Mouse (Mus musculus) adrenal gland, postnatal 36 days (tissue): ENCODE results near the gene Rrnad1. TPM values are rescaled to one million over a fixed set of nuclear protein-coding genes. Genes with fewer than 3 reads are reported as not detected.
A peak's percentile ranks its signal among the peaks of the same experiment; 100 is the strongest.

Source experiments
- DNase-seq, 2 experiments: peaks; one replicate each; pipeline ENCODE4 v3.0.0; 2021; ENCODE audit warnings: mixed read lengths in 1 of 2
- total RNA-seq, 2 experiments: library from RNA; stranded (reverse); gene quantifications; 2 replicates each; pipeline ENCODE4 v1.2.3; 2021

Gene Rrnad1
- total RNA-seq, 2 experiments from 2014 or later, result 14.3 to 16.1 TPM

DNA sequence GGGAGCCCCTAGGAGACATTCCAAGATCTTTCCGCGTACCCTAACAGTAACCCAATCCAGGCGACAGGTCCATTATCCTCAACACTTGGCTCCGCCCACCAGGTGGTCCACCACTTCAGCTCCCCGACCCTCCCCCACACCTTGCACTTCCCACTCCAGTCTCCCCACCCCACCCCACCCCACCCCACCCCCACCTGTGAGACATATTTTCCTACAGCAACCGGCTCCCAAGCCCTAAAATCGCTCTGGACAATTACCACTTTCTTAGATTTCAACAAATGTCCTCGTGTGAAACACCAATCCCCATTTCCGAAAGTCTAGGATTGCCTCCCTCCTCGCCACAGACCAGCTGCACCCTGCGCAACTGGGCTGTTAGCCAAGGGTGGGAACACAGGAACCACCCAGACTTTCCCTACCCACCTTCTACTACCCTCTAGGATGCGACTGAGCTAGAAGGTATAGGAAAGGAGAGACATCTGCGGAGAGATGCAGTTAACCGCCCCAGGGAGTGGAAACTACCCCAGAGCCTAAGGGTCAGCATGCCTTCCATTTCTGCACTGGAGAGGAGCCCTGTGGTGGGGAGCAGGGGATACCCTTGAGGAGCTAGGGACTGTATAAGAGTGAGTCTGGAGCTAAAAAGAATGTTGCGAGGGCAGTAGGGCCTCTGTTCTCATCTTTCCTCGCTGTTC is 18.9 kb upstream of the Rrnad1 start:
- DNase-seq, result no peak

DNA sequence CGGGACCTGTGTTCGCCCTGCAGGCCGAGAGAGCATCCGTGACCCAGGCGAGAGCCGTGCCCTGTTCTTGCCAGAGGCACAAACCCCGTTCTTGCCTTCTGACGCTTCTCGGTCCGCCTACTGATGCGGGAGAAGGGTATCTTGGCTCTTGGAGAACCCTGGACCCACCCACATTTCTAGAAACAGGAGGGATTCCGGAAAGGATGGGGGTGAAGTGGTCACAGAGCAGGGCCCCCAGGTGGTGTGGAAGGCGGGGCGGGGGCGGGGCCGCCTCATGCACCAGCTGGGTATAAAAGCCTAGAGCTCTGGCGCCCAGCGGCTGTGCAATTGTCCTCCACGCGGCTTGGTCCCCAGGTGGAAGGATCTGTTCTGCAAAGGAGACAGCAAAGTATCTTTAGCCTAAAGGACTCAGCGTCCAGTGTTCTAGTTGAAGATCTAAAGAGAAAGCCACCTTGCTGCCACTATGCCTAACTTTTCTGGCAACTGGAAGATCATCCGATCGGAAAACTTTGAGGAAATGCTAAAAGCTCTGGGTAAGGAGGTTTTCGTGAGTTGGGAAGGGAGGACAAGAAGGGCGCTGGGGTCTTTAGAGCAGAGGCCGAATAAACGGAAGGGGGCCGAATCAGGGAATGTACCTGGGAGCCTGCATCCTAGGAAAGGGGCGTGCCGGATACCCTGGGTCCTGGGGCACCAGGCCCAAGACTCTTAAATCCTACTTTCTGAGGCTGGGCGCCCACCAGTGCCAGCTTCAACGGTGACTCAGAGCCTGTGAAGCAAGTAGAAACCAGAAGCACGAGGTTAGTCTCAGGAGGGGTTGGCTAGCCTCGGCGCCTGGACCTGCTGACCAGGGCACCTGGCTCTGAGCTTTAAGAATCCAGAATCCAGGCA is 18.1 kb upstream of the Rrnad1 start, which contains the start of gene Crabp2:
TSS of gene Crabp2 (plus strand) at position 289 of the 888 bp plus-strand sequence.
- DNase-seq, result no peak

DNA sequence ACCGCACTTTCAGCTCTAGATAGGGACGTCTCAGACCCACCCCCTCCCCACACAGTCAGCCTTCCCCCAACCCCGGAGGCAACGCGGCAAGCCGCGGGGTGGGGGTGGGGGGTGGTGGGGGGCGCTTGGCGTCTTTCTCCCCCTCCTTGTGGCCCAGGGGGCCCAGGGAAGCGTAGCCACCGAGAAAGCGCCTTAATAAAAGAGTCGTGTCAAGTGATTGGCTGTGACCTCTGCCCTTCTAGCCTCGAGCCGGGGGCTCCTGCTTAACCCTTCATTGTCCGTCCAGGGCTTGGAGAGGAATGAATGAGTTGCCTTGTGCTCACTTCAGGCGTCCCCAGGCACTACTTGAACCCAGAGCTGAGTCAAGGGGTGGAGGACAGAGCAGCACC is 17.3 kb upstream of the Rrnad1 start:
- no peak for DNase-seq

DNA sequence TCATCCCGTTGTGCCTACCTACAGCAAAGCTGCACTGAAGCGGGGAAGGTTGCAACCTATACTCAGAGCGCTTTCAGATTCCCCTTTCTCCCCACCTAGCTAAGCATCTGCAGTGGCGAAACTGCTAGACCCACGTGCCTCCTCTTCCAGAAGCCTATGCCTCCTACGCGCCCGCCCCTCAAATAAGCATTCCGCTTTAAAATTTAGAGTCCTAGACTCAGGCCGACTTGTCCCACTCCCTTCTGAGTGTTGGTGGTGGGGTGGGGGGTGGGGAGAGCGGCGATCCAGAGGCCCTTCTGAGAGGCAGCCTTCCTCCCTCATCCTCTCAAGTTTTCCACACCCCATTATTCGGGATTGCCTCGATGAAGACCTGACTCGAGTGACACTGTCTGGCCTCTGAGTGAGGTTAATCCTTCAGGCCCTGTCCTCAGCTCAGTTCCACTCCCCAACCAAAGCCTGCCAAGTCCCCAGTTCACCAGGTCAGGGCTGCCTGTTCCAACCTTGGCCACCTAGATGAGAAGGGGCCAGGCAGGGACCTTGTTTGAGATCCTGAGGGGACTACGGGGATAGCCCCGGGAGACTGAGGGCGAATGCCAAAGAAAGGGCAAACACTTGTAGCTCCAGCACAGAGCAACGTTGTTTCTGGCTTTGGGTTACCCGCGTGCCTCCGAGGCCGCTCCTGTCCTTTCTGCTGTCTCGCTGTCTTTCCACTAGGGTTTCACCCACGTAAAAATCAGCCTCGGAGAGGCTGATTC is 16.7 kb upstream of the Rrnad1 start:
- DNase-seq, result no peak

DNA sequence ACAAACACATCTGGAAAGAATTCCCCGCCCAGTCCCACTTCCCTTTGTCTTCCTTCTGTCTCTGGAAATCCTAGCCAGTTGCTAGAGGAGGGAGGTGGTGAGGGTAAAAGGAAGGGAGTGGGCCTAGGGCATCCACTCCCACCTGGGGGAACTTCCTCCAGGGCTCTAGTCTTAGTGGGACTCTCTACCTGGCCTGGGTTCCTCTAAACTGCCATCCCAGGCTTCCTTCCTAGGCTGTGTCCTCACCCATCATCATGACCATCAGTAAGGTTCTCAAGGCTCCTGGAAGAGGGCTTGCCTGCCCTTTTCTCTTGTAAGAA is 16.0 kb upstream of the Rrnad1 start:
- DNase-seq, result no peak

DNA sequence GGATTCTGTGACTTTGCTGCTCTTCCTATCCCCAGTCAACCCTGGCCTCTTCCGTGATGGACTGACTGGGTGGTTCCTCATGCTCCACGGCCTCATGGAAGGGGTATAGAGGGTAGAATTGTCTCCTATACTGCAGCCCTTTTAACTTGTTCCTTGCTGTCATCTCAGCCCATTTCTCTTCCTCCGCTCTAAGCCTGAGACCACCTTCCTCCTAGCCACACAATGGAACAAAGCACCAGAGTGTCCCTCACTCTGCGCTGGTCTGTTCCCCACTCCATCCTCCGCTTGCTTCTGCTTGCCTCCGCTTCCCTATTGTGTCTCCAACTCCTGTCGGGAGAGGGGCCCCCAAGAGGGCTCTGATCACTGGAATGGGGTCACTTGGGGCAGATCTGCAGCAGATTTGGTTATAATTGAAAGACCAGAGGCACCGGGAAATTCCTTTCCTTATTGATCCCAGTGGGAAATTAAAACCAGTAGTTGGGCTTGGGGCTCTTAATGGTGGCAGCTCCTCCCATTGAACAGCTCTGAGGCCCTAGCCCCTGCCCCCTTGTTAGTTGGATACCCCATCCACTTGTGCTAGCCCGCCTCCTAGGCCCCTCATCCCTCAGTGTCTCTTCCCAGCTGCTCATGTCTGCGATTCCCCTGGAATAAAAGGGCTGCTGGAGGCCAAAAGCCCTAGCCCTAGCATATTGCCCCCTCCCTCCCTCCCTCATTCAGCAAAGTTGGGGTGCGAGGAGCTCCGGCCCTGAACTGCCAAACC is 15.4 kb upstream of the Rrnad1 start:
- DNase-seq, result no peak

DNA sequence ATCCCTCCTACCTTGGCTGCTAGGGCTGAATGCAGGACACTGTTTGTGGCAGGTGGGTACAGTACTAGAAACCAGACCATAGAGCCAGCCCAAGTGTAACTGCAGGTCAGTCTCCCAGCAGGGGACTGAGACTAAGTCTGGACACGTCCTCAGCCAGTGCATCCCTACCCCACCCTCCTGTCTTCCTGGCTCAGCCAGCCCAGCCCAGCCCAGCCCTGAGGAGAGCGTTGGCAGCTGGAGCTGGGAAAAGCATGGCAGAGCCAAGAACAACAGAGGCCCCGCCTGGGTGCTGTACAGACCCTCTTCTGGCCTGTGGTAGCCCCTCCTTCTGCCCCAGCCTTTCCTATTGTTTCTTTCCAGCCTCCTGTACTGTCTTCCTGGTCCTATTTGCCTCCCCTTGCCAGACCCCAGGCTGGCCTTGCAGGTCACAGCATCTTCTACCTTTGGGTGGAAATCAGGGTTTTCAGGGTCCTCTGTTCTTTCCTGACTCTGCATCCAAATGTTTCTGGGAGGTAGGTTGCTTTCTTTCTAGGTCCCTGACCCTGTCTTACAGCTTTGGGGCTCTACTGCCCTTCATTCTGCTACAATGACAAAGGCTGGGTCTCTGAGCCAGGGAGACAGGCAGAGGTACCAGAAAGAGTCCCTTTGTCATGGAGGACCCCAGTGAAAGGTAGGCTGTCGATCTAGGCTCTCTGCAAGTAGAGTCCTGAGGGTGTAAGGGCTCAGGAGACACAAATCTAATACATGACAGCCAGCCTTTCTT is 14.5 kb upstream of the Rrnad1 start:
- DNase-seq, result no peak

DNA sequence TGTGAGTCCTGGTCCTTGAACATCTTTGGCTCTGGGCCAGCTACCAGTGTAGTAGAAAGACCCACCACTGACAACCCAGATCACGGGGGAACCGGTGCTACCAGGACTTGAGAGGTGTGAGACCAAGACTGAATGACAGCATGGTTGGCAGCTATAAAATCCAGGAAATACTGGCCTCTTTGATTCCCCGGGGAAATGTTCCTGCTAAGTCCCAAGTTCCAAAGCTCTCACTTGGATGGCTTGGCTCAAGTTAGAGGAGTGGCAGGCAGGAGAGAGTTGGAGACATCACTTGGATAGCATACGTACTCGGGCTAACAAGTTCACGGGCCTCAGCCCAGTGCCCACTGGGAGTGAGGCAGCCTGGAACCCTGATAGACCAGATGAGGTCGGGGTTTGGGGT is 13.1 kb upstream of the Rrnad1 start:
- no peak for DNase-seq

DNA sequence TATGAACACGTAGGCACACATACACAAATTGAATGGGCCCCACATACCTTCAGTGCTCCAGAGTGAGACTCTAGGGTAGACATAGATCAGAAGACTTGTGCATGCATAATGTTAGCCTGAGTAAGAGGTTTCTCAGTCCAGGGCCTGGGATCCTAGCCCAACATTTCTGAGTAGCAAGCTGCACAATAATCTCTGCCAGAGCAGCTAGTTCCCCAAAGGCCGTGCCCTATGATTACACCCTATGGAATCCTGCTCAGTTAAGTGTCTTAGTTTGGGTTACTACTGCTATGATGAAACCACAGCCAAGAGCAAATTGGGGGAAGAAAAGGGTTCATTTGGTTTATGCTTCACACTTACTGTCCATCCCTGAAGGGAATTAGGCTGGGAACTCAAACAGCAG is 12.0 kb upstream of the Rrnad1 start:
- DNase-seq, result no peak

DNA sequence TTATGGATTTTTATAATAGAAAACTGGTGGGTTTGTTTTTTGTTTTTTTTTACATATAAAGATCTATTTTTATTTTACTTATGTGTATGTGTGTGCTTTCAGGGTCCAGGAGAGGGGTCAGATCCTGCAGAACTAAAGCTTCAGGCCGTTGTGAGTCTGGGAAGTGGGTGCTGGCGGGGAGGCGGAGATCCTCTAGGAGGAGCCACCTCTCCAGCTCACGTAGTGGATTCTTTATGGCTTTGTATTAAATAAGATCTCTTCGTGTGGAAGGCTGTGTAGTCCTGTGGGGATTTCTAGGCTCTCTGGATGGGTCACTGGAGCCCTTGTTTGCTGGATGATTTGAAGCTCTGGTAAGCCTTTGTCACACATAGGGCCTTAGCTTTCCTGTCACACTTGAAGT is 10.1 kb upstream of the Rrnad1 start:
- DNase-seq, result no peak

DNA sequence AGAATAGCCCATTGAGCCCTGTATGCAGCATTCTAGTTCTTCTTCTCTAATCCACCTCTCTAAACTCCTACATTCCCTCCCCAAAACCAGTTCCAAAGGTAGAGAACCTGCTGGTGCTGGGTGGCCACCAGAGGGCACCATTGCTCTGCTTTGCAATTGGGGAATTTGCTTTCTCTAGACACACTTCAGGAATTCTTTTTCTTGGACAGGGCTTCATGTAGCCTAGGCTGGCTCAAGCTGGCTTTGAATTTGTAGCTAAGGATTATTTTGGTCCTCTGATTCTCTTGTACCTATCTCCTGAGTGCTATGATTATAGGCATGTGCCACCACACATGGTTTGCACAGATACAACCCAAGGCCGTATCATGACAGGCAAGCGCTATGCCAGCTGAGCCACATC is 5.3 kb upstream of the Rrnad1 start:
- DNase-seq, result peak; percentile 84 to 90

DNA sequence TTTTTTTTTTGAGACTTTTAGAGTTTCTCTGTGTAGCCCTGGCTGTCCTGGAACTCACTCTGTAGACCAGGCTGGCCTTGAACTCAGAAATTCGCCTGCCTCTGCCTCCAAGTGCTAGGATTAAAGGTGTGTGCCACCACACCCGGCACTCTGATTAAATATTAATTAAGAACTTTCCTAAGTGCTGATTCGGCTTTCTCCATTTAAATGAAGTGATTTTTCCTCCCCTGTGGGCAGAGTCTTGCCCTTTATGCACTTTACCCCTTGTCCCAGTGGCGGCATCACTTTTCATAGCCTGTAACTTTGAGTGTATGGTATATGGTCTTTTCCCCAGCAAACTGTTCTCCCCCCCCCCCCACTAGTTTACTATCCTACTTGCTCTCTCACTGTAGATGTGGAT is 4.7 kb upstream of the Rrnad1 start:
- DNase-seq, result no peak

DNA sequence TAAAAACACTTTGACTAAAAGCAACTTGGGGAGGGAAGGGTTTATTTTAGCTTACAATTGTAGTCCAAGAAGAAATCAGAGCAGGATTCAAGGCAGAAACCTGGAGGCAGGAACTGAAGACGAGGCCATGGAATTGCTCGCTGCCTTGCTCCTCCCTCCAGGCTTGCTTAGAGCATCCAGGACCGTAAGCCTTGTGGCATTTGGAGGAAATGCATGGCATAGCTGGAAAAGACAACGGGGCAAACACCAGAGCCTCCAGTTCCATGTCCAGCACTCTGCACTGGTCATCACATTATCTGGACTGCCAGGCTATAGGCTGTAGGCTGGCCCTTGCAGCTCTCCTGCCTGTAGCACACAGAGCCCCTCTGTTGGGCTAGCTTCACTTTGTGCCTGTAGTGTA is 4.0 kb upstream of the Rrnad1 start:
- DNase-seq, result no peak

DNA sequence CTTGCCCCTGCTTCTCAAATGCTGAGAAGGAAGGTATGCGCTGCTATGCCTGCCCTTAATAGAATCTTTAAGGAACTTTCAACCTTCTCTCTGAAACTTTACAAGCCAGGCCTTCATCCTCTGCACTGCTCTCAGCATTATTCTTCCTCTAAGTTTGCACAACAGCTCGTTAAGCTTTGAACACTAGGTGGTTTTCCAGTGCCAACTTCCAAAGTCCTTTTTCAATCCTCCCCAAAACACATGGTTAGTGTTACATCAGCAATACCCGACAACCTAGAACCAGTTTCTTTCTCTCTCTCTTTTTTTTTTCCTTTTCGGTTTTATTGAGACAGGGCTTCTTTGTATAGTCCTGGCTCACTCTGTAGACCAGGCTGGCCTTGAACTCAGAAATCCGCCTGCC is 3.5 kb upstream of the Rrnad1 start:
- DNase-seq, result no peak

DNA sequence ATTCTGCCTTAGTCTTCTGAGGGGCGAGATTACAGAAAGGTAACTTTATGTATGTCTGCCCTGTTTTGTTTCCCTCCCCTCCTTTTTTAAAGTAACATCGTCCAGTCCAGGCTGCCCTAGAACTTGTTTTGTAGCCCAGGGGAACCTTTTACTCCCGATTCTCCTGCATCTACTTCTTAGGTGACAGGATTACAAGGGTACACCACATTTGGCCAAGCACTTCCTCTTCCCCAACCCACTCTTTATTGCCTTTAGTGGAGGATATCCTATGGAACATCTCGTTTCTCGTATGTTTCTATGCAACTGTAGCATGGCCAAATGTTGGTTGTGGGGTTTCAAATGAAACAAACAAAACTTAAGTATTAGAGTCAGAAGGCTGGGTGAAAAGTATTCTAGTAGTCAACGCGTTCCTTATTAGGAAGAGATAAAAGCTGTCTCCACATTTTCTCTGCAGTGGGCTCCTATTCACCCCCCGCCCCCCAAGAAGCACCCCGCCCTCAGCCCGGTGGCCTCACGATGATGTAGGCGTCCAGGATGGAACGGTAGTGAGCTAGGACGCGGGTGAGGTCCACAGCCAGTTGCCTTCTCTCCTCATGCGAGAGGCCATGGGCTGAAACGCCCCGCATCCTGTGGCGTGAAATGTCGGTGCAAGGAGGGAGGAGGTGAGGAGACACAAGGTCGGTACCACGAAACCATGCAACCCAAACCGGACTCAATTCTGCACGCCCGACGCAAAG is 1.0 kb downstream of the Rrnad1 start:
- no peak for DNase-seq

DNA sequence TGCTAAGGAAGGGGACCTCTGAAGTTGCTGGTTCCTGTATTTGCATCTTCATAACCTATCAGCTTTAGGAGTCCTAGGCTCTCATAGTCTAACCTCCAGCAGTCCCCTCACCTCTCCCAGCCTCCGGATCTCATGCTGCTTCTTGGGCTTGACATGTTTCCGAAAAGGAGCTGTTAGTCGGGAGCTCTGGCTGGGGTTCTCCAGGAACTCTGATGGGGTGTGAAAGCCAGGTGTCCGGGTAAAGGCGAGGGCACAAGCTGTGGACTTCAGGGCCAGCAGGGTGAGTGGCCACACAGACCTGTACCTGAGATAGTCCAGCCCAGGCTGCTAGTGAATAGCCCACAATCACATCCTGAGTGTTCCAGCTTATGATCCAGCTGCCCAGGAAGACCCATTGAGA is 3.1 kb downstream of the Rrnad1 start:
- DNase-seq, result no peak

DNA sequence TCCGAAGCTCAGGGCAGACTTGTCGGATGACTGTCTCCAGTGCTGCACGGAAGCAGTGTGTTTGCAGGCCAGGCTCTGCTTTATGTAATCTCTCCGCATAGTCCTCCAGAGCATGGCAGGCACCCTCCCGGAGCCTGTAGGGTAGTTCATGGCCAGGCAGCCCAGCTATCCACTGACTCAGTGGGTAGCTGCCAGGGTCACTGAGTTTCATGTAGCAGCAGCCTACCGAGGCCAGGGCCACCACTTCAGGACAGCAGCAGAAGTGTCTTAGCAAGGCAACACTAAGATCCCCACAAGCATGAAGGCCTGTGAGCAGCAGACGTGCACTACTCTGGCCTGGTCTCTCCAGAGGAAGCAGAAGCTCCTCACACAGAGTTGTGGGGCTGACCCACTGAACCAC is 5.5 kb downstream of the Rrnad1 start:
- DNase-seq, result peak; percentile 54 to 65

DNA sequence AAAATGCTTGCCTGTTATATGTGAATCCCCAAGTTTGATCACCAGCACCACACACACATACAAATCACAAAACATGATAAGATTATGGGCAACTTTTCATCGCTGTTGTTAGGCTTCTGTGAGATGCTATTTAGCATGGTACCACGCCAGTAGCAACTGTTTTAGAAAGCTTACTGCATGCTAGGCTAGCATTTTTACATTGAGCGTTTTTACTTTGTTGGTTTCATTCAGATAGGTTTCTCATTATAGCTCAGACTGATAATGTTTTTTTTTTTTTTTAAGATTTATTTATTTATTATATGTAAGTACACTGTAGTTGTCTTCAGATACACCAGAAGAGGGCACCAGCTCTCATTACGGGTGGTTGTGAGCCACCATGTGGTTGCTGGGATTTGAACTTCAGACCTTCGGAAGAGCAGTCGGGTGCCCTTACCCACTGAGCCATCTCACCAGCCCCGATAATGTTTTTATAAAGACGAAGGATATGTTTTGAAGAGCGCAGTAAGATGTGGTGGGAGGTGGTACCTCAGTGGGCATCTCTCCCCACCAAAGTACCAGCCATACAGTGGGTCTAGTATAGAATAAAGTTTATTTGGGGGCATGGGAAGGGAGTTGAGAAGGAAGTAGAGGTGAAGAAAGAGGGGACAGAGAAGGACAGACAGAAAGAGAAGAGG is 10.1 kb downstream of the Rrnad1 start:
- DNase-seq, result no peak

DNA sequence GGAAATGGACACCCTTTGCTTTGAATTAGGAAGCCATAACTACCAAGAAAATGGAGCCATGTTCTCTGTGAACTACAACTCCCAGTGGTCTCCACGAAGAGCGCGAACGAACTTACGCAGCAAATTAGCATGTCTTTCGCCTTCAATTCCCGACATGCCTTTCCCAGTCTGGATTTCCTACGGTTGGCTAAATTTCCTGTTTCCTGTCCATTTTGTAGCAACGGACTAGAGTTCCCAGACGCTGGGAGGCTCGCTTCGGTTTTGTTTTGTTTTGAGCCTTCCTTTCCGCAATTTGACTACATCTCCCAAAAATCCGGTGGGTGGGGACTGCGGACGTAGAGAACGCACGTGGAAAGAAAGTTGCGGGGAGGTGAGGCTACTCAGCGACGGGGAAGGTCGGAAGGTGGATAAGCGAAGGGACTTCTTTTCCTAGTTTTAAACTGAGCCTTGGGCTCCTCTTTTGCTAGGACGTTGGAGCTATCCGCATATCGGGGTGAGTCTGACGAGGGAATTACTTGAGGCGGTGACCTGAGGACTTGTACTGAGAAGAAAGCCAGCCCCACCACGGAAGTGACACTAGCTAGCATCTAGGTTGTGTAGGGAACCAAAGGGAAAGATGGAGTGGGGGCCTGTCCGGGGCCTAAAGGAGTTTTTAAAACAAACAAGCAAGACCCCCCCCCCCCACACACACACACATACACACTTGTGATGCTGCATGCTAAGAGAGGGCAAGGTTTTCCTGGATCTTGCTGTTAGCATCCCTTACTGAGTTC is 11.0 kb downstream of the Rrnad1 start, which contains the start of gene Mrpl24:
TSS of gene Mrpl24 (plus strand) at position 171 of the 773 bp plus-strand sequence.
- peak; percentile 73 to 81 for DNase-seq
